Mouse (Mus musculus) spleen, adult 2 months (tissue): Measurements from ENCODE around the gene Morf4l1.

Experiments
- CTCF ChIP-seq: fragments of 200-500 bp; IDR thresholded peaks from 2 replicates; pipeline ENCODE4 v1.5.1; 2011; ENCODE audit warnings: mild to moderate bottlenecking, inconsistent platforms; ENCODE audit not compliant: insufficient read depth, insufficient read length, insufficient replicate concordance; ENCODE audit errors: extremely low read depth
- POLR2A ChIP-seq: fragments of 200-500 bp; IDR thresholded peaks from 2 replicates; pipeline ENCODE4 v1.6.1; 2011; ENCODE audit warnings: low read depth, low read length, inconsistent platforms

- TF ChIP-seq CTCF: no peak
- TF ChIP-seq POLR2A: no peak
These were observed 6.3 kb downstream of the Morf4l1 start for GRCm38 (mm10) chr9:90108272-90108671.
